Mouse (Mus musculus): ENCODE measurements around the gene Gm6890. TPM values are rescaled to one million over a fixed set of nuclear protein-coding genes. Genes with fewer than 3 reads are reported as not detected.

Gene Gm6890
- not detected in 2 replicates for total RNA-seq (2023)

DNA sequence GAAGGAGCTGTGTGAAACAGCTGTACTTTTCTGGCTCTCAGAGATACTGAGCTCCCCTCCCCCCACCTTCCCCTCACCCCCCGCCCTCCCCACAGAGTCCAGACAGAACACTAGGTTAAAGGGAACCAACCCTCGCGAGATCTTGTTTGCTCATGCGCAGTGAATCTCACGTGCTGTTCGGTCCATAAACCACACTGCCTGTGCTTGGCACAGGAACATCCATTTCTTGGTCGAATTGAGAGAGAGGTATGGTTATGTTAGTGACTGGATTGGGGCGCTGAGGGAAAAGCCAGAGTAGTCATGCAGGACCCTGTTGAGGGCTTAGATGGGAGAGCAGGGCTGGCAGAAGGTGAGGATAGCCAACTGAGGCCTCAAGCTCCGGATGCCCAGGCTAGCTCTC, at the start of gene Gm6890:
Gene Gm6890, plus strand, starts transcription at position 301 of the 400 bp plus-strand sequence.

Other genes starting within 250 kb of the Gm6890 start
- gene Olfr1326-ps1, start 166.0 kb upstream of the Gm6890 start, total RNA-seq (2023), result not detected in 2 replicates
- gene Olfr1325, start 148.2 kb upstream of the Gm6890 start, total RNA-seq (2023), result not detected in 2 replicates
- gene Gm5640, start 95.3 kb upstream of the Gm6890 start, total RNA-seq (2023), result not detected in 2 replicates
- gene Gm5936, start 96.3 kb downstream of the Gm6890 start, total RNA-seq (2023), result not detected in 2 replicates

Data from neutrophil, adult 65 days (primary cell).